Mouse (Mus musculus) thymus, adult 2 months (tissue): ENCODE measurements around the gene Trib2.

Source experiments
- CTCF ChIP-seq: fragments of 200-500 bp; IDR thresholded peaks from 2 replicates; pipeline ENCODE4 v1.5.1; 2012; ENCODE audit warnings: mild to moderate bottlenecking, control low read depth, low read length, moderate library complexity, borderline replicate concordance; ENCODE audit not compliant: control insufficient read depth, poor library complexity, insufficient read depth; ENCODE audit errors: extremely low read depth
- POLR2A ChIP-seq: fragments of 200-500 bp; IDR thresholded peaks from 2 replicates; pipeline ENCODE4 v1.6.1; 2012; ENCODE audit warnings: mild to moderate bottlenecking, low read length, control low read depth, moderate library complexity; ENCODE audit not compliant: control insufficient read depth, poor library complexity, insufficient read depth; ENCODE audit errors: extremely low read depth

GRCm38 (mm10) chr12:15795886-15796285 is 20.8 kb downstream of the Trib2 start:
- TF ChIP-seq CTCF (no peak), POLR2A (no peak)
